Mouse (Mus musculus) heart, embryonic 11.5 days (tissue): ENCODE results near the gene Tmem45b. TPM values are rescaled to one million over a fixed set of nuclear protein-coding genes. Genes with fewer than 3 reads are reported as not detected.
A peak's percentile ranks its signal among the peaks of the same experiment; 100 is the strongest.

ENCODE experiments used
- ATAC-seq: fragments of 200-750 bp; cut with Nextera tagmentation; replicated peaks from 2 replicates; pipeline ENCODE4 v1.8.0; 2017; ENCODE audit warnings: moderate library complexity; ENCODE audit not compliant: insufficient number of reproducible peaks, low FRiP score, low TSS enrichment
- H3K27ac ChIP-seq: fragments of 300-500 bp; sonication (generic); 2 replicates; pipeline ENCODE4 v1.5.1; 2014; ENCODE audit warnings: mild to moderate bottlenecking, low read depth, low read length
- H3K27me3 ChIP-seq: fragments of 300-500 bp; sonication (generic); 2 replicates; pipeline ENCODE4 v1.6.1; 2014; ENCODE audit warnings: mild to moderate bottlenecking, low read length, mixed read lengths; ENCODE audit not compliant: control insufficient read depth, insufficient read depth
- H3K36me3 ChIP-seq: fragments of 300-500 bp; sonication (generic); 2 replicates; pipeline ENCODE4 v1.6.1; 2014; ENCODE audit warnings: mild to moderate bottlenecking, low read length, moderate library complexity, mixed read lengths; ENCODE audit not compliant: control insufficient read depth, insufficient read depth
- H3K4me1 ChIP-seq: fragments of 300-500 bp; sonication (generic); 2 replicates; pipeline ENCODE4 v1.6.1; 2014; ENCODE audit warnings: low read length; ENCODE audit not compliant: control insufficient read depth, insufficient read depth
- H3K4me2 ChIP-seq: fragments of 300-500 bp; sonication (generic); 2 replicates; pipeline ENCODE4 v1.6.1; 2014; ENCODE audit warnings: mild to moderate bottlenecking, moderate library complexity
- H3K4me3 ChIP-seq: fragments of 300-500 bp; sonication (generic); 2 replicates; pipeline ENCODE4 v1.5.1; 2014; ENCODE audit warnings: low read depth, low read length
- H3K9ac ChIP-seq: fragments of 300-500 bp; sonication (generic); 2 replicates; pipeline ENCODE4 v1.6.1; 2014; ENCODE audit warnings: mild to moderate bottlenecking, low read depth, low read length, moderate library complexity
- H3K9me3 ChIP-seq: fragments of 300-500 bp; sonication (generic); replicated peaks from 2 replicates; pipeline ENCODE4 v1.6.1; 2016; ENCODE audit warnings: low read length; ENCODE audit not compliant: control insufficient read depth
- WGBS: fragments of 180-500 bp; shearing (Covaris S2); extraction: QIAGEN DNeasy Blood & Tissue Kit; methylation state at CpG from one replicate; pipeline ENCODE4 v1.1.7; 2014; ENCODE audit not compliant: insufficient replicate concordance; 5-methylcytosine and 5-hydroxymethylcytosine counted together
- polyA plus RNA-seq: library from polyadenylated mRNA; unstranded; fragments of >200 nt; fragmentation: Nextera tagmentation; extraction: Ambion mirVana; gene quantifications from 2 replicates; pipeline ENCODE4 v1.2.1, GENCODE M21; 2014

Tmem45b gene
- polyA plus RNA-seq, 1 experiment from 2014 or later, result not detected

DNA sequence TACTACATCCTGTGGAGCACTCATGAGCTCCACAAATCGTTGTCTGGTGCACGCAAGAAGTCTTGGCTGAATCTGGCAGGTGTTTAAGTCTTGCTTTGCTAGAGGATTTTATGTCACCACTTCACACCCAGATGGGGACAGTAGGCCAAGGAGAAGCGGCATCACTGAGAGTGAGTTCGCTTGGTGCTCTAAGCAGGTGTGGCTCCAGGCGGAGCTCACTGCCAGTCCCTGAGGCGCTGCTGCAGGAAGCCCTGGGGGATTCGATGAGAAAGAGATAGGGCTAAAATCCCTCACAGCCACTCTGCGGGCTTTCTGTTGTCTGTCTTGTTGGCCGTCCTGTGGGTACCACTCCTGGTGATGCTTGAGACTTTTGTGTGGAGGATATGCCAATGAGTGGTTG, 34.3 kb downstream of the Tmem45b start:
- ATAC-seq, result no peak
- no peak overlapping the region for H3K4me3 ChIP-seq
- no peak overlapping the region for H3K9ac ChIP-seq
- WGBS, result 60% methylated on average over 9 of the region's 9 CpGs
- H3K4me2 ChIP-seq, result no peak overlapping the region
- no peaks in the 10 kb centered on the region for H3K27me3 ChIP-seq
- no peaks in the 10 kb centered on the region for H3K9me3 ChIP-seq
- no peaks in the 10 kb centered on the region for H3K4me1 ChIP-seq
- H3K27ac ChIP-seq, result no peak overlapping the region
- no peaks in the 10 kb centered on the region for H3K36me3 ChIP-seq

DNA sequence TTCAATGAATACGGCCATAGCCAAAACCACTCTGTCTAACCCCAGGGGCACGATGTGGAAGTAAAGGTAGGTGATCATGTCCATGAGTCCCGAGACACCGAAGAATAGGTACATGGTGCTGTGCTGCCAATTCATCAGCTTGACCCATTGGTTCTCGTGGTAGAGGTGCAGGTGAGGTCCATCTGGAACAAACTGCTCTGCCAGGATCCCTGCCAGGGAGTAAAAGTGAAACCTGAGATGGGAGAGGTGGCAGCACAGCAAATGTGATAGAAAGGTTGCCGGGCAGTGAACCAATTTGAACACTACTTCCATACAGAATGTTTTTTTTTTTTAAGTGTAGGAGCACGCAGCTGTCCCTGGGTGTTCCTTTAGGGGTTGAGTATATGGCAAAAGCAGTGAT, 35.3 kb downstream of the Tmem45b start:
- Histone ChIP-seq H3K4me2 (no peak overlapping the region), H3K4me3 (no peak overlapping the region), H3K4me1 (no peaks in the 10 kb centered on the region), H3K27ac (no peak overlapping the region), H3K9me3 (no peaks in the 10 kb centered on the region), H3K36me3 (no peaks in the 10 kb centered on the region), H3K27me3 (no peaks in the 10 kb centered on the region), H3K9ac (no peak overlapping the region)
- no peak for ATAC-seq
- WGBS, result 78% methylated on average over 7 of the region's 7 CpGs

GRCm38 (mm10) chr9:31422143-31422542, 42.1 kb downstream of the Tmem45b start:
- Histone ChIP-seq H3K4me1 (no peaks in the 10 kb centered on the region), H3K4me3 (no peak overlapping the region), H3K27me3 (no peaks in the 10 kb centered on the region), H3K9me3 (no peaks in the 10 kb centered on the region), H3K36me3 (peaks cover 13% of the 10 kb centered on the region), H3K27ac (no peak overlapping the region), H3K4me2 (no peak overlapping the region), H3K9ac (no peak overlapping the region)
- ATAC-seq, result no peak
- 75% methylated on average over 5 of the region's 5 CpGs for WGBS

DNA sequence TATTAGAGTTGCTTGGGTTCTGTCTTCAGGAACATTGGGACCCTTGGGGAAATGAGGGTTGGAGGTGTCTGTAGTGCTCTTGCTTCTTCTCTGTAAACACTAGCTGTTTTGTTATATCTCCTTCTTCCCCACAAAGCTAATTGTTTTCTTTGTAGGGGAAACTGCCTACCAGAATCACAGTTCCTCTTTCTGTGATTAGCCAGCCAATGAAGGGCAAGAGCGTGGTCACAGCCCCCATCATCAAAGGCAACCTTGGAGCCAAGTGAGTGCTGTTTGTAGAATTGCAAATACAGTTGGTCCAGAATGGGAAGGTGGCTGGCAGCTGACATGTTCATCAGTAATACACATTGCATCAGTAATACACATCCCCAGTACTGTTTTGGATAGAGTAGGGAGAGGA, 45.4 kb downstream of the Tmem45b start:
- Histone ChIP-seq H3K4me2 (no peak overlapping the region), H3K27ac (no peak overlapping the region), H3K4me1 (no peaks in the 10 kb centered on the region), H3K4me3 (no peak overlapping the region), H3K9me3 (no peaks in the 10 kb centered on the region), H3K9ac (no peak overlapping the region), H3K27me3 (no peaks in the 10 kb centered on the region), H3K36me3 (peaks cover 25% of the 10 kb centered on the region)
- ATAC-seq, result no peak
- 84% methylated on average over 1 of the region's 1 CpGs for WGBS

DNA sequence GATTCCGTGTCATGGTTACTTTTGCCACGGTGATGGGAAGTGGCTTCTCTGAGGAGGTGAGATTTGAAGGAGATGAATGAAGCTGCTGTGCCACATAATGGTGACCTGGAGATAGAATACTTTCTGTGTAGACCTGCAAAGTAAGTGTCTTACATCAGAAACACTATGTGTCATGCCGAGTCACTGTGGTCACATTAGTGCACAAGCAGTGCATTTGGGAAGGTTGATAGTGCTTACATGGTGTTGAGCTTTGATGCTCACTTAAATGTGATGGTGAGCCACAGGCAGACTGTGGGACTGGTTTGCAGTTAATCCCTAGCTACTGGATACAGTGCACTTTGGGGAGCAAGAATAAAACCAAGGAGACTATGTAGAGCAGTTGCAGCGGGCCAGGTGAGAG, 52.1 kb downstream of the Tmem45b start:
- Histone ChIP-seq H3K4me1 (no peaks in the 10 kb centered on the region), H3K27ac (no peak overlapping the region), H3K27me3 (no peaks in the 10 kb centered on the region), H3K4me3 (no peak overlapping the region), H3K9ac (no peak overlapping the region), H3K36me3 (peaks cover 48% of the 10 kb centered on the region), H3K9me3 (no peaks in the 10 kb centered on the region), H3K4me2 (no peak overlapping the region)
- ATAC-seq, result no peak
- WGBS, result 89% methylated on average over 4 of the region's 4 CpGs

DNA sequence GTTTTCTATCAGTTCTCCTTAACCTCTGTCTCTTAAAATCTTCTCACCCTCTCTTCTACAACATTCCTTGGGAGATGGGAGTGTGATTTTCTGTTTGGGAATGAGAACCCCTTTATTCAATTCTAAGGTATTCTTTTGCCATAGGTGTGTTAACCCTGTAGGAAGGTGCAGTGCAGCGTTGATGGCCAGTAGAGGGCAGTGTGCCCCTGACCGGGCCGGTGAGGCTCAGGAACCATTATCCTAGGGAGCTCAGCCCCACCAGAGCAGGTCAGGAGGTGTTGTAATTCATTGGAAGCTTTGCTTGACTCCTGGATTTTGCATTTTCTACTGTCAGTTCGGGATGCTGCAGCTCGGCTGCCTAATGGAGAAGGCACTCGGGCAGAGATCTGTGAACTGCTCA, 59.0 kb downstream of the Tmem45b start:
- H3K4me2 ChIP-seq, result no peak overlapping the region
- peaks cover 58% of the 10 kb centered on the region for H3K36me3 ChIP-seq
- no peak overlapping the region for H3K9ac ChIP-seq
- 59% methylated on average over 6 of the region's 6 CpGs for WGBS
- no peaks in the 10 kb centered on the region for H3K4me1 ChIP-seq
- H3K27ac ChIP-seq, result no peak overlapping the region
- H3K9me3 ChIP-seq, result no peaks in the 10 kb centered on the region
- no peak for ATAC-seq
- no peak overlapping the region for H3K4me3 ChIP-seq
- no peaks in the 10 kb centered on the region for H3K27me3 ChIP-seq

DNA sequence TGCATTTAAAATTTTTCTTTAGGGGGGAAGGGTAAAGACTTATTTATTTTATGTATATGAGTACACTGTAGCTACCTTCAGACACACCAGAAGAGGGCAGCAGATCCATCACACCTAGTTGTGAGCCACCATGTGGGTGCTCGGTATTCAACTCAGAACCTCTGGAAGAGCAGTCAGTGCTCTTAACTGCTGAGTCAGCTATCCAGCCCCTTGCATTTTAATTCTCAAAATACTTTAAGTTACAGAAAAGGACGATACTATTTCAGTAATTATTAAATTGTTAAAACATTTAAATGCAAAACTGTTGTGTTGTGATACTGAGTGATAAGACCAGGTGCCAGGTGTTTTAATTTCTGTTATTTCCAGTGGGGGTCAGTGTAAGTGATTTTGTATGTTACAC, 60.0 kb downstream of the Tmem45b start:
- Histone ChIP-seq H3K4me3 (no peak overlapping the region), H3K9ac (no peak overlapping the region), H3K4me2 (no peak overlapping the region), H3K36me3 (peaks cover 58% of the 10 kb centered on the region), H3K27ac (no peak overlapping the region), H3K9me3 (no peaks in the 10 kb centered on the region), H3K27me3 (no peaks in the 10 kb centered on the region), H3K4me1 (no peaks in the 10 kb centered on the region)
- ATAC-seq, result no peak
- 87% methylated on average over 2 of the region's 2 CpGs for WGBS

DNA sequence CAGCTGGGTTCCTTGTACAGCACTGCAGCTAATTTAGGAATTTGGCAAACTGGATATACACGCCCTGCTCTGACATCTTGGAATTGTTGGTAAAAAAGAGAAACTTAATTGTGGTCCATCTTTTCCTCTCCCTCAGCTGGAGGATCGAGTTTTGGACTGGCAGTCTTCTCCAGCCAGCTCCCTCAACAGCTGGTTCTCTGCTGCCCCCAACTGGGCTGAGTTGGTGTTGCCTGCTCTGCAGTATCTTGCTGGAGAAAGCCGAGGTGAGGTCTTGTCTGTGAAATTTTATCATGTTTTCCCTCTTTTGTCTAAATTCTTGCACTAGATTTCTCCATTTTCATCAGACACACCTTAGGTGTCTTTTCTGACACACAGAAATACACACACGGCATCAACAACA, 63.8 kb downstream of the Tmem45b start:
- 50% methylated on average over 4 of the region's 4 CpGs for whole genome bisulfite sequencing
- no peak overlapping the region for H3K4me3 ChIP-seq
- H3K36me3 ChIP-seq, result peaks cover 63% of the 10 kb centered on the region
- no peaks in the 10 kb centered on the region for H3K27me3 ChIP-seq
- no peak overlapping the region for H3K27ac ChIP-seq
- no peaks in the 10 kb centered on the region for H3K4me1 ChIP-seq
- H3K9ac ChIP-seq, result no peak overlapping the region
- H3K4me2 ChIP-seq, result no peak overlapping the region
- no peak for ATAC-seq
- no peaks in the 10 kb centered on the region for H3K9me3 ChIP-seq

- peak overlapping the region; percentile 76 for H3K4me2 ChIP-seq
- H3K4me3 ChIP-seq, result peak overlapping the region; percentile 96
- peaks cover 6% of the 10 kb centered on the region for H3K4me1 ChIP-seq
- no peak overlapping the region for H3K9ac ChIP-seq
- no peaks in the 10 kb centered on the region for H3K9me3 ChIP-seq
- H3K27me3 ChIP-seq, result no peaks in the 10 kb centered on the region
- no peak overlapping the region for H3K27ac ChIP-seq
- 82% methylated on average over 5 of the region's 5 CpGs for WGBS
- no peak for ATAC-seq
- H3K36me3 ChIP-seq, result peaks cover 7% of the 10 kb centered on the region
Observed at GRCm38 (mm10) chr9:31387206-31387605, 77.1 kb downstream of the Tmem45b start.
